Mouse (Mus musculus) ES-E14 (cell line): ENCODE results near the gene Add1.

Experiments used
- MAFK ChIP-seq: IDR thresholded peaks from 2 replicates; pipeline ENCODE4 v1.6.1; 2014; ENCODE audit warnings: mild to moderate bottlenecking, low read depth, low read length, inconsistent platforms; ENCODE audit not compliant: insufficient read depth
- ZNF384 ChIP-seq: IDR thresholded peaks from 2 replicates; pipeline ENCODE4 v1.6.1; 2012; ENCODE audit warnings: low read depth, low read length, inconsistent platforms

DNA sequence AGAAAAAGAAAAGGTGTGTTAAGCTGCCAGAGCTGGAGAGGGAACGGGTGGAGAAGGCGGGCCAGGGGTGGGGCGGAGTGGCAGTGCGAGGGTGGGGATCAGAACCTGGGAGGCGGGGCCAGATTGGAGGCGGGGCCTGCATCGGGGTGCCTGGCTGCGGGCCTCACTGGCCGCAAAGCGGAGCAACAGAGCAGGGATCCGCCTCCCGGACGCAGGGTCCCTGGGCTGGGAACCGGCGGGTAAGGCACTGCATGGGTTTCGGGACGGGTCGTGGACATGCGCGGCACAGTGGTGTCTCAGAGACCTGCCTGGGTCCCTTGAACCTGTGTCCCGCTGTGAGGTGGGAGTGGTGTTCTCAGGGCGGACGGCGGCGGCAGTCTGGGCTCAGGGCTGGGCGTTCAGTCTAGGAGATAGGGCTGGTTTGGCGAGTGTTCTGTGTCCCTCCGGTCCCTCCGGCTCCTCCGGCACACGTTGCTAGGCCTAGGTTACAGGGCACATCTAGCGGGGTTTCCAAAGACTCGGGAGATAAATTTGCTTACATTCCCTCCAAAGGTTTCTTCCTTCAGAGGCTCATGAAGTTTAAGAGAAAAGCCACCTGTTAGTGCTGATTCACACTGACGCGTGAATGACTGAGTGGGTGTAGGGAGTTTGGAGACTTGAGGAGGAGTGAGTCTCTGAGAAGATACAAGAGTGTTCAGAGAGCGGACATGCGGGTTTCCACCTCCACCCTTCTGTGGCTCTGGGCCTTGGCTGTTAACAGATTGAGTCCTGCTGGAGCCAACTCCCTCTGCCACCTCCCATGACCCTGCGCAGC, 47.6 kb upstream of the Add1 start, which contains the start of gene Sh3bp2:
- no peak for TF ChIP-seq ZNF384
- no peak for TF ChIP-seq MAFK
